Mouse (Mus musculus) B cell, adult 62 days (primary cell): ENCODE measurements around the gene Cacna2d4. TPM values are rescaled to one million over a fixed set of nuclear protein-coding genes. Genes with fewer than 3 reads are reported as not detected.

Source experiments
- total RNA-seq: library from RNA; stranded (reverse); gene quantifications from 4 replicates; pipeline ENCODE4 v1.2.4, GENCODE M21; 2023

Gene Cacna2d4
- 0.86 to 3.0 TPM (median 1.9 TPM) in 4 replicates for total RNA-seq

GRCm38 (mm10) chr6:119236241-119236640, at the start of gene Cacna2d4:
Cacna2d4 (plus strand) TSS chr6:119236526.

GRCm38 (mm10) chr6:119196382-119197305, 39.7 kb upstream of the Cacna2d4 start, which contains the start of gene Cacna1c:
Cacna1c (minus strand) TSS chr6:119196418.

GRCm38 (mm10) chr6:119330506-119330905, 94.2 kb downstream of the Cacna2d4 start, which contains the start of gene Lrtm2:
Lrtm2 (minus strand) TSS chr6:119330766.

Other genes starting within 250 kb of the Cacna2d4 start
- 23.1 to 25.6 TPM (median 24.5 TPM) in 4 replicates for gene Dcp1b, start 61.3 kb upstream of the Cacna2d4 start, total RNA-seq
- 0.17 to 0.24 TPM in 2 of 4 replicates, not detected in the others for gene Cacna1c, start 40.1 kb upstream of the Cacna2d4 start, total RNA-seq
- gene Lrtm2, start 94.2 kb downstream of the Cacna2d4 start, total RNA-seq = 0.53 to 1.9 TPM (median 0.78 TPM) in 4 replicates
- 32.8 to 36.1 TPM (median 34.7 TPM) in 4 replicates for gene Adipor2, start 181.2 kb downstream of the Cacna2d4 start, total RNA-seq
- gene Fbxl14, start 243.1 kb downstream of the Cacna2d4 start, total RNA-seq = 50.7 to 60.1 TPM (median 55.4 TPM) in 4 replicates